Mouse (Mus musculus) lung, postnatal 0 days (tissue): ENCODE results near the gene 4930451I11Rik.

Source experiments
- CTCF ChIP-seq: IDR thresholded peaks from 2 replicates; pipeline ENCODE4 v1.5.1; 2016; ENCODE audit warnings: antibody characterized with exemption, mild to moderate bottlenecking
- EP300 ChIP-seq: IDR thresholded peaks from 2 replicates; pipeline ENCODE4 v1.6.1; 2016; ENCODE audit warnings: antibody characterized with exemption, mild to moderate bottlenecking, control low read depth

GRCm38 (mm10) chr7:126797411-126798126, 33.9 kb downstream of the 4930451I11Rik start, which contains the start of gene Fam57b:
- TF ChIP-seq CTCF (no peak), EP300 (no peak)
